ENCODE assay signal across 12 mouse cellular contexts in the genomic region with DNA sequence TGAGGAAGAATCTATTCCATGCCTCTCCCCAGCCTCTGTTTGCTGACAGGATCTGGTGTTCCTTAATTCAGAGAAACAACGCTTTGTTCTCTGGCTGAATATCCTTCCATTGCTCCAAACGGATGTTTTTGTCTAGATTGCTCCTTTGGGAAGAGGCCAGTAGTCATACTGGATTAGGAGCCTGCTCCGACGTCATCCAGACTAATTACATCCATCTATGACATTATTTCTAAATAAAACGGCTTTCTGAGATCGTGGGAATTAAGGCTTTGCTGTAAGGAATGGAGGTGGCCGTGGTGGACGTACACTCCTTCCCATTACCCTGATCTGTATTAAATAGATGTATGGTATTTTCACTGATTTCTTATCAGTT. TPM values are rescaled to one million over a fixed set of nuclear protein-coding genes. Genes with fewer than 3 reads are reported as not detected.
A peak's percentile ranks its signal among the peaks of the same experiment; 100 is the strongest.
DNase-seq lines count a peak whose midpoint lies in the region; ATAC-seq and TF ChIP-seq lines count a peak whose summit lies in the region.
"Had no signal": no experiment of that assay in that cellular context is flagged by ENCODE, and none has a peak within 500 bp of the region (broad histone marks: within the 10 kb centered on the region; RNA-seq: fewer than 3 reads in every experiment).

No protein-coding gene starts in this region.

- no peaks in the 10 kb centered on the region for H3K36me3 ChIP-seq in hindbrain, embryonic 12.5 days
- H3K36me3 ChIP-seq in hindbrain, embryonic 11.5 days (ENCODE audit: control insufficient read depth, insufficient read depth, low read length) = no peaks in the 10 kb centered on the region
- no peaks in the 10 kb centered on the region for H3K36me3 ChIP-seq in testis, adult 2 months (ENCODE audit: control insufficient read depth, insufficient read depth, low read length)
- H3K36me3 ChIP-seq in hindbrain, embryonic 14.5 days (replicated peaks; ENCODE audit: control insufficient read depth, insufficient read depth) = no peaks in the 10 kb centered on the region
- H3K36me3 ChIP-seq in stomach, postnatal 0 days (ENCODE audit: control insufficient read depth, insufficient read depth, low read length) = no peaks in the 10 kb centered on the region

- H3K27ac ChIP-seq in hindbrain, embryonic 12.5 days = no peak overlapping the region
- no peak overlapping the region for H3K27ac ChIP-seq in hindbrain, embryonic 11.5 days (ENCODE audit: low read depth, low read length)
- peak overlapping the region; percentile 52; the same call in 1 of the 2 replicates for H3K27ac ChIP-seq in testis, adult 2 months (ENCODE audit: control insufficient read depth, insufficient read depth, low read depth, low read length)
- H3K27ac ChIP-seq in hindbrain, embryonic 14.5 days = 0 out of 2 replicates have a peak overlapping the region, but pooled peaks have one; percentile 4
- H3K27ac ChIP-seq in stomach, postnatal 0 days (replicated peaks) = no peak overlapping the region; the same call in 1 of the 2 replicates

- H3K27me3 ChIP-seq in hindbrain, embryonic 12.5 days = no peaks in the 10 kb centered on the region
- H3K27me3 ChIP-seq in hindbrain, embryonic 11.5 days (ENCODE audit: control insufficient read depth, insufficient read depth, low read length) = no peaks in the 10 kb centered on the region
- H3K27me3 ChIP-seq in testis, adult 2 months (ENCODE audit: control insufficient read depth, insufficient read depth, low read length) = no peaks in the 10 kb centered on the region
- H3K27me3 ChIP-seq in hindbrain, embryonic 14.5 days (ENCODE audit: control insufficient read depth, insufficient read depth, low read length) = no peaks in the 10 kb centered on the region
- no peaks in the 10 kb centered on the region for H3K27me3 ChIP-seq in stomach, postnatal 0 days (ENCODE audit: control insufficient read depth, insufficient read depth, low read length)

- no peak for DNase-seq in hindbrain, embryonic 11.5 days (ENCODE audit: low spot score)
- no peak for DNase-seq in testis, postnatal 10 days (ENCODE audit: low spot score)
- DNase-seq in hindbrain, embryonic 14.5 days (ENCODE audit: low spot score) = peak; percentile 32
- DNase-seq in stomach, postnatal 0 days (ENCODE audit: low spot score) = no peak
- DNase-seq in adrenal gland, postnatal 25 days = no peak
- no peak for DNase-seq in natural killer cell, adult 2 months (ENCODE audit: low spot score in 2 of 2)
- DNase-seq: cerebellum, adult 8-10 months; kidney, adult 11 months; right cerebral cortex, postnatal 25 days; thymus, postnatal 14 days had no signal

- no peaks in the 10 kb centered on the region; the same call in 1 of the 2 replicates for H3K4me1 ChIP-seq in hindbrain, embryonic 12.5 days
- no peaks in the 10 kb centered on the region for H3K4me1 ChIP-seq in hindbrain, embryonic 11.5 days (replicated peaks; ENCODE audit: control insufficient read depth, insufficient read depth, low read length)
- peaks cover 7% of the 10 kb centered on the region for H3K4me1 ChIP-seq in testis, adult 2 months (ENCODE audit: control insufficient read depth, insufficient read depth, low read length)
- H3K4me1 ChIP-seq in hindbrain, embryonic 14.5 days (replicated peaks; ENCODE audit: control insufficient read depth, insufficient read depth, low read length) = 0 out of 2 replicates have a peak, but pooled peaks cover 5% of the 10 kb centered on the region
- H3K4me1 ChIP-seq in stomach, postnatal 0 days (replicated peaks; ENCODE audit: control insufficient read depth, insufficient read depth) = no peaks in the 10 kb centered on the region

- no peak for TF ChIP-seq EP300 in stomach, postnatal 0 days (optimal IDR thresholded peaks at IDR 0.05)

- WGBS in hindbrain, embryonic 12.5 days = 44% methylated on average over 8 of the region's 8 CpGs
- 49% methylated on average over 8 of the region's 8 CpGs for WGBS in hindbrain, embryonic 11.5 days
- 25% methylated on average over 8 of the region's 8 CpGs for WGBS in hindbrain, embryonic 14.5 days
- WGBS in stomach, postnatal 0 days = 21% methylated on average over 8 of the region's 8 CpGs

- TF ChIP-seq CTCF in testis, adult 2 months (IDR thresholded peaks at IDR 0.05; ENCODE audit: control insufficient read depth, insufficient read depth, insufficient replicate concordance, low read depth, low read length) = no peak
- no peak for TF ChIP-seq CTCF in stomach, postnatal 0 days (IDR thresholded peaks at IDR 0.05; ENCODE audit: low read depth)

- no peak overlapping the region for H3K4me2 ChIP-seq in hindbrain, embryonic 12.5 days (replicated peaks)
- no peak overlapping the region for H3K4me2 ChIP-seq in hindbrain, embryonic 11.5 days (replicated peaks; ENCODE audit: low read depth, low read length)
- peak overlapping the region; percentile 26 for H3K4me2 ChIP-seq in hindbrain, embryonic 14.5 days (replicated peaks)
- H3K4me2 ChIP-seq in stomach, postnatal 0 days (replicated peaks; ENCODE audit: low read depth) = no peak overlapping the region; the same call in 1 of the 2 replicates

- no peaks in the 10 kb centered on the region for H3K9me3 ChIP-seq in hindbrain, embryonic 12.5 days (replicated peaks)
- H3K9me3 ChIP-seq in hindbrain, embryonic 11.5 days (ENCODE audit: control insufficient read depth, low read length) = no peaks in the 10 kb centered on the region
- H3K9me3 ChIP-seq in hindbrain, embryonic 14.5 days (ENCODE audit: control insufficient read depth, low read length) = no peaks in the 10 kb centered on the region
- H3K9me3 ChIP-seq in stomach, postnatal 0 days (ENCODE audit: control insufficient read depth, low read length) = no peaks in the 10 kb centered on the region

- no peak overlapping the region for H3K4me3 ChIP-seq in hindbrain, embryonic 12.5 days
- no peak overlapping the region for H3K4me3 ChIP-seq in hindbrain, embryonic 11.5 days (ENCODE audit: low read depth, low read length)
- H3K4me3 ChIP-seq in testis, adult 2 months (ENCODE audit: control insufficient read depth, low read depth, low read length) = no peak overlapping the region
- H3K4me3 ChIP-seq in hindbrain, embryonic 14.5 days (replicated peaks; ENCODE audit: low read length) = no peak overlapping the region
- no peak overlapping the region for H3K4me3 ChIP-seq in stomach, postnatal 0 days (ENCODE audit: low read depth, low read length)

- ATAC-seq in hindbrain, embryonic 12.5 days (ENCODE audit: low FRiP score) = peak; percentile 37; the same call in 1 of the 2 replicates
- ATAC-seq in hindbrain, embryonic 11.5 days (ENCODE audit: low FRiP score) = no peak
- no peak for ATAC-seq in hindbrain, embryonic 14.5 days (ENCODE audit: low FRiP score)
- peak; percentile 18; the same call in 1 of the 2 replicates for ATAC-seq in stomach, postnatal 0 days (ENCODE audit: low FRiP score, low TSS enrichment)

- no peak overlapping the region for H3K9ac ChIP-seq in hindbrain, embryonic 12.5 days
- no peak overlapping the region for H3K9ac ChIP-seq in hindbrain, embryonic 11.5 days (ENCODE audit: low read depth, low read length)
- H3K9ac ChIP-seq in hindbrain, embryonic 14.5 days = no peak overlapping the region
- H3K9ac ChIP-seq in stomach, postnatal 0 days (ENCODE audit: low read length) = no peak overlapping the region

- TF ChIP-seq POLR2A in testis, adult 2 months (IDR thresholded peaks at IDR 0.05; ENCODE audit: control insufficient read depth, low read depth, low read length) = no peak

RNA-seq across cellular contexts. Expression of a gene that starts 10.3 kb away (rescaled TPM):
- polyA plus RNA-seq in hindbrain, embryonic 12.5 days (2016; fragmentation: Nextera tagmentation; extraction: Ambion mirVana) = 512 and 551 TPM in 2 replicates
- 533 and 557 TPM in 2 replicates for polyA plus RNA-seq in hindbrain, embryonic 11.5 days (2014; fragmentation: Nextera tagmentation; extraction: Ambion mirVana)
- 594 and 775 TPM in 2 replicates for polyA plus RNA-seq in testis, adult 2 months (2012; rRNA removed)
- 557 and 572 TPM in 2 replicates for polyA plus RNA-seq in hindbrain, embryonic 14.5 days (2014; fragmentation: Nextera tagmentation; extraction: Ambion mirVana)
- 225 and 226 TPM in 2 replicates for polyA plus RNA-seq in stomach, postnatal 0 days (2015; fragmentation: Nextera tagmentation; extraction: Ambion mirVana)
- 307 and 354 TPM in 2 replicates for total RNA-seq in adrenal gland, postnatal 25 days (2021)

RNA-seq across cellular contexts. Expression of a gene that starts 38.0 kb away (rescaled TPM):
- polyA plus RNA-seq in hindbrain, embryonic 12.5 days (2016; fragmentation: Nextera tagmentation; extraction: Ambion mirVana) = 23.4 and 28.0 TPM in 2 replicates
- 10.3 and 10.4 TPM in 2 replicates for polyA plus RNA-seq in hindbrain, embryonic 11.5 days (2014; fragmentation: Nextera tagmentation; extraction: Ambion mirVana)
- polyA plus RNA-seq in testis, adult 2 months (2012; rRNA removed) = 5.3 and 5.7 TPM in 2 replicates
- 8.7 and 9.1 TPM in 2 replicates for polyA plus RNA-seq in hindbrain, embryonic 14.5 days (2014; fragmentation: Nextera tagmentation; extraction: Ambion mirVana)
- 2.7 and 3.2 TPM in 2 replicates for polyA plus RNA-seq in stomach, postnatal 0 days (2015; fragmentation: Nextera tagmentation; extraction: Ambion mirVana)
- total RNA-seq in adrenal gland, postnatal 25 days (2021) = 6.0 and 7.5 TPM in 2 replicates

Comparison
In these comparisons a context has a peak if more than half of its experiments do, and no peak if none do; other contexts are left out.
1. ATAC-seq: peak in hindbrain, embryonic 12.5 days (single experiment) and stomach, postnatal 0 days (single experiment); none in hindbrain, embryonic 11.5 days (single experiment) and hindbrain, embryonic 14.5 days (single experiment).
2. H3K27ac ChIP-seq: peak in testis, adult 2 months (single experiment) and hindbrain, embryonic 14.5 days (single experiment); none in hindbrain, embryonic 12.5 days (single experiment), hindbrain, embryonic 11.5 days (single experiment) and stomach, postnatal 0 days (single experiment).